In the genomic region with DNA sequence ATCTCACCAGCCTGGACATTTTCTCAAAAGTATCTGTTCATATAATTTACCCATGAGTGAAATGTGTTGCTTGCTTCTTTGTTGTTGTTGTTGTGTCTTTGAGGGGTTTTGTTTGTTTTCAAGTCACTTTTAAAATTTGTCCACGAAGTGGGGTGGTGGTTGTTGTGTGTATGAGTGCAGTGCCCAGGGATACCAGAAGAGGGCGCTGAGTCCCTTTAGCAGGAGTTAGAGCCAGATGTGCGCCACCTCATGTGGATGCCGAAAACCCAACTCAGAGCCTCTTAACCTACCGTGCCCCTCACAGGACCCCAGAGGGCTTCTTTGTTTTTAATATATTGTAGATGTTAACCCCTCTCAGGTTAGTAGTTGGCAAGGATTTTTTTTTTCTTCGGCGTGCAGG, we compare ENCODE assay signal across 15 mouse cellular contexts. TPM values are rescaled to one million over a fixed set of nuclear protein-coding genes. Genes with fewer than 3 reads are reported as not detected.
A peak's percentile ranks its signal among the peaks of the same experiment; 100 is the strongest.
DNase-seq lines count a peak whose midpoint lies in the region; ATAC-seq and TF ChIP-seq lines count a peak whose summit lies in the region.
"Had no signal": no experiment of that assay in that cellular context is flagged by ENCODE, and none has a peak within 500 bp of the region (broad histone marks: within the 10 kb centered on the region; RNA-seq: fewer than 3 reads in every experiment).

No protein-coding gene starts in this region.

- peaks cover 0 to 6% of the 10 kb centered on the region in 2 experiments; a peak in 2 of 4 replicates for H3K36me3 ChIP-seq in MEL (ENCODE audit: control insufficient read depth in 1 of 2, insufficient read depth in 2 of 2, low read length in 2 of 2)
- H3K36me3 ChIP-seq in liver, embryonic 14.5 days (replicated peaks; ENCODE audit: control insufficient read depth, insufficient read depth, low read depth): no peaks in the 10 kb centered on the region
- peaks cover 57% of the 10 kb centered on the region for H3K36me3 ChIP-seq in midbrain, embryonic 10.5 days
- H3K36me3 ChIP-seq: heart, embryonic 13.5 days; midbrain, embryonic 15.5 days had no signal

- peak; percentile 10 for TF ChIP-seq RAD21 in MEL (IDR thresholded peaks at IDR 0.05; ENCODE audit: low read depth, low read length)

- no peak overlapping the region for H3K27ac ChIP-seq in layer of hippocampus, adult 2 months
- H3K27ac ChIP-seq in MEL (ENCODE audit: control insufficient read depth, low read depth, low read length): no peak overlapping the region
- H3K27ac ChIP-seq in liver, embryonic 14.5 days: no peak overlapping the region
- H3K27ac ChIP-seq in midbrain, embryonic 10.5 days (replicated peaks): no peak overlapping the region
- H3K27ac ChIP-seq: heart, embryonic 13.5 days; hindbrain, embryonic 14.5 days; midbrain, embryonic 15.5 days had no signal

- no peak for DNase-seq in layer of hippocampus, adult 2 months (ENCODE audit: low spot score in 2 of 2)
- DNase-seq in layer of hippocampus, adult 9-10 months (ENCODE audit: low spot score): no peak
- peak; percentile 45 for DNase-seq in A20 (ENCODE audit: low read depth, low spot score)
- DNase-seq in MEL (ENCODE audit: low read depth, low spot score): peak; percentile 27
- DNase-seq in liver, embryonic 14.5 days (ENCODE audit: low read depth in 3 of 3, low spot score in 3 of 3): no peak
- no peak for DNase-seq in cerebellum, postnatal 4 days (ENCODE audit: low spot score in 2 of 2)
- DNase-seq in midbrain, embryonic 10.5 days (ENCODE audit: low spot score): no peak
- DNase-seq: cerebellum, postnatal 36 days; kidney, postnatal 25 days; lung, postnatal 10 days; spleen, adult 18-20 months had no signal

- peak; percentile 52 for TF ChIP-seq CTCF in layer of hippocampus, adult 2 months (conservative IDR thresholded peaks at IDR 0.05)
- TF ChIP-seq CTCF in MEL (IDR thresholded peaks at IDR 0.05 in 2 of 3, conservative IDR thresholded peaks at IDR 0.05 in 1 of 3; ENCODE audit: control insufficient read depth in 1 of 3, insufficient read depth in 1 of 3, low read depth in 2 of 3, low read length in 3 of 3, poor library complexity in 1 of 3, severe bottlenecking in 1 of 3): peak; percentile 40 to 65 (median 50)
- peak; percentile 46 for TF ChIP-seq CTCF in liver, embryonic 14.5 days (IDR thresholded peaks at IDR 0.05; ENCODE audit: low read depth)

- H3K79me2 ChIP-seq in MEL (ENCODE audit: control insufficient read depth, insufficient read depth, low read length, poor library complexity): no peaks in the 10 kb centered on the region

- 71% methylated on average over 7 of the region's 7 CpGs for WGBS in liver, embryonic 14.5 days (ENCODE audit: insufficient replicate concordance)
- 88% methylated on average over 7 of the region's 7 CpGs for WGBS in midbrain, embryonic 10.5 days

- no peak for TF ChIP-seq EP300 in MEL (IDR thresholded peaks at IDR 0.05; ENCODE audit: low read depth in 1 of 2, low read length in 2 of 2)
- TF ChIP-seq EP300 in liver, embryonic 14.5 days (IDR thresholded peaks at IDR 0.05; ENCODE audit: low read depth): no peak

- H3K9ac ChIP-seq in MEL (ENCODE audit: control insufficient read depth, low read depth, low read length, poor library complexity, severe bottlenecking): no peak overlapping the region
- H3K9ac ChIP-seq in liver, embryonic 14.5 days (replicated peaks): no peak overlapping the region
- H3K9ac ChIP-seq: heart, embryonic 13.5 days; hindbrain, embryonic 14.5 days; midbrain, embryonic 15.5 days had no signal

- peaks cover 0 to 13% of the 10 kb centered on the region in 2 experiments; a peak in 2 of 4 replicates for H3K4me1 ChIP-seq in MEL (ENCODE audit: control insufficient read depth in 1 of 2, insufficient read depth in 2 of 2, low read length in 2 of 2)
- H3K4me1 ChIP-seq in liver, embryonic 14.5 days (replicated peaks; ENCODE audit: control insufficient read depth in 2 of 2, insufficient read depth in 2 of 2, low read length in 1 of 2): no peaks in the 10 kb centered on the region
- H3K4me1 ChIP-seq in midbrain, embryonic 10.5 days: peaks cover 14% of the 10 kb centered on the region
- H3K4me1 ChIP-seq: midbrain, embryonic 15.5 days had no signal

- no peak for TF ChIP-seq POLR2A in MEL (IDR thresholded peaks at IDR 0.05; ENCODE audit: control insufficient read depth in 1 of 2, insufficient read depth in 1 of 2, low read depth in 1 of 2, low read length in 2 of 2, poor library complexity in 1 of 2)

- no peak overlapping the region for H3K4me2 ChIP-seq in liver, embryonic 14.5 days (ENCODE audit: low read depth)
- H3K4me2 ChIP-seq: heart, embryonic 13.5 days; hindbrain, embryonic 14.5 days; midbrain, embryonic 15.5 days had no signal

- no peak for ATAC-seq in liver, embryonic 14.5 days (ENCODE audit: insufficient read depth)
- no peak for ATAC-seq in erythroblast, adult 5-6 weeks (replicated peaks; ENCODE audit: low FRiP score, poor library complexity, severe bottlenecking)
- ATAC-seq: midbrain, embryonic 15.5 days had no signal

- H3K27me3 ChIP-seq in MEL (ENCODE audit: control insufficient read depth in 1 of 2, insufficient read depth in 2 of 2, low read length in 2 of 2): no peaks in the 10 kb centered on the region
- no peaks in the 10 kb centered on the region for H3K27me3 ChIP-seq in liver, embryonic 14.5 days (ENCODE audit: control insufficient read depth, insufficient read depth, low read length)
- no peaks in the 10 kb centered on the region for H3K27me3 ChIP-seq in midbrain, embryonic 10.5 days (ENCODE audit: low read depth, poor library complexity, severe bottlenecking)
- H3K27me3 ChIP-seq: heart, embryonic 13.5 days; midbrain, embryonic 15.5 days had no signal

- no peak overlapping the region for H3K4me3 ChIP-seq in layer of hippocampus, adult 2 months
- H3K4me3 ChIP-seq in MEL (ENCODE audit: control insufficient read depth in 1 of 2, insufficient read depth in 1 of 2, low read depth in 2 of 2, low read length in 2 of 2): no peak overlapping the region
- H3K4me3 ChIP-seq in liver, embryonic 14.5 days (ENCODE audit: insufficient read depth in 1 of 2, low read depth in 2 of 2, low read length in 2 of 2): no peak overlapping the region
- H3K4me3 ChIP-seq in midbrain, embryonic 10.5 days: no peak overlapping the region
- H3K4me3 ChIP-seq: heart, embryonic 13.5 days; midbrain, embryonic 15.5 days had no signal

- H3K9me3 ChIP-seq in MEL (replicated peaks; ENCODE audit: insufficient read depth, low read length): no peaks in the 10 kb centered on the region
- no peaks in the 10 kb centered on the region for H3K9me3 ChIP-seq in liver, embryonic 14.5 days (ENCODE audit: control insufficient read depth, low read length)
- H3K9me3 ChIP-seq in midbrain, embryonic 10.5 days (replicated peaks): no peaks in the 10 kb centered on the region
- H3K9me3 ChIP-seq: heart, embryonic 13.5 days; midbrain, embryonic 15.5 days had no signal

TF ChIP-seq in MEL, 35 proteins besides CTCF, POLR2A, EP300 and RAD21:
- TF ChIP-seq ETS1 (IDR thresholded peaks at IDR 0.05; ENCODE audit: low read depth, low read length): no peak
- no peak for TF ChIP-seq ELF1 (IDR thresholded peaks at IDR 0.05; ENCODE audit: low read depth, low read length)
- no peak for TF ChIP-seq JUND (IDR thresholded peaks at IDR 0.05; ENCODE audit: low read depth, low read length)
- TF ChIP-seq GATA1 (IDR thresholded peaks at IDR 0.05; ENCODE audit: low read depth, low read length): no peak
- TF ChIP-seq RCOR1 (IDR thresholded peaks at IDR 0.05; ENCODE audit: low read depth, low read length): no peak
- TF ChIP-seq NELFE (IDR thresholded peaks at IDR 0.05; ENCODE audit: low read depth, low read length): no peak
- TF ChIP-seq MAFK (IDR thresholded peaks at IDR 0.05; ENCODE audit: borderline replicate concordance, low read depth, low read length): no peak
- no peak for TF ChIP-seq CHD1 (IDR thresholded peaks at IDR 0.05; ENCODE audit: low read depth, low read length)
- no peak for TF ChIP-seq USF1 (IDR thresholded peaks at IDR 0.05; ENCODE audit: low read depth, low read length)
- no peak for TF ChIP-seq TCF12 (IDR thresholded peaks at IDR 0.05; ENCODE audit: low read depth, low read length)
- no peak for TF ChIP-seq POLR2AphosphoS2 (IDR thresholded peaks at IDR 0.05; ENCODE audit: low read length)
- no peak for TF ChIP-seq HCFC1 (IDR thresholded peaks at IDR 0.05; ENCODE audit: low read depth, low read length)
- no peak for TF ChIP-seq CHD2 (IDR thresholded peaks at IDR 0.05; ENCODE audit: low read length)
- TF ChIP-seq MEF2A (IDR thresholded peaks at IDR 0.05; ENCODE audit: extremely low read depth, insufficient replicate concordance, low read depth, low read length, poor library complexity, severe bottlenecking): no peak
- no peak for TF ChIP-seq MAZ (IDR thresholded peaks at IDR 0.05; ENCODE audit: low read depth, low read length)
- no peak for TF ChIP-seq USF2 (IDR thresholded peaks at IDR 0.05; ENCODE audit: borderline replicate concordance in 1 of 2, insufficient read depth in 1 of 2, low read depth in 1 of 2, low read length in 2 of 2)
- no peak for TF ChIP-seq MXI1 (IDR thresholded peaks at IDR 0.05; ENCODE audit: low read depth, low read length)
- no peak for TF ChIP-seq E2F4 (IDR thresholded peaks at IDR 0.05; ENCODE audit: borderline replicate concordance, low read depth, low read length)
- no peak for TF ChIP-seq NRF1 (IDR thresholded peaks at IDR 0.05; ENCODE audit: insufficient read depth, low read depth, low read length, poor library complexity, severe bottlenecking)
- no peak for TF ChIP-seq ZMIZ1 (IDR thresholded peaks at IDR 0.05; ENCODE audit: low read depth, low read length)

RNA-seq across cellular contexts. Expression of a gene that starts 59.7 kb away (rescaled TPM):
- 10 to 100 TPM; 22.3 to 23.6 TPM for total RNA-seq in layer of hippocampus, adult 2 months (2021)
- 39.1 and 42.3 TPM in 2 replicates for total RNA-seq in MEL (2012; rRNA removed)
- 10 to 100 TPM in 1 of 2 experiments, not detected in 1; 66.9 TPM for polyA plus RNA-seq in MEL (2012; ENCODE audit: insufficient read depth in 1 of 2, insufficient read length in 2 of 2, low read depth in 1 of 2, low replicate concordance in 2 of 2, missing spikeins in 1 of 2)
- 61.1 and 78.3 TPM in 2 replicates for polyA plus RNA-seq in liver, embryonic 14.5 days (2012; rRNA removed)
- 98.0 and 109 TPM in 2 replicates for polyA plus RNA-seq in liver, embryonic 14.5 days (2014; fragmentation: Nextera tagmentation; extraction: Ambion mirVana)
- total RNA-seq in erythroblast, adult 5-6 weeks (2015; ENCODE audit: low replicate concordance): 9.6 and 13.8 TPM in 2 replicates
- 8.7 and 9.3 TPM in 2 replicates for total RNA-seq in erythroblast, adult 5-6 weeks (2017; ENCODE audit: low replicate concordance)
- polyA plus RNA-seq in midbrain, embryonic 10.5 days (2016; fragmentation: Nextera tagmentation; extraction: Ambion mirVana): 78.5 and 79.3 TPM in 2 replicates

Comparison
In these comparisons a context has a peak if more than half of its experiments do, and no peak if none do; other contexts are left out.
1. DNase-seq: peak in A20 (single experiment) and MEL (single experiment); none in layer of hippocampus, adult 2 months (0 of 2), layer of hippocampus, adult 9-10 months (single experiment), liver, embryonic 14.5 days (0 of 3), cerebellum, postnatal 4 days (0 of 2) and midbrain, embryonic 10.5 days (single experiment).
2. Peak in every context shown above with its lines, with median percentiles within 50 percentile points of each other: CTCF ChIP-seq.